Mouse (Mus musculus): ENCODE measurements at regions not wholly inside any gene's neighbourhood (a gene's known extent, or its start where the extent isn't known, plus 50 kb on each side); places are given as distances from the start of the nearest gene placed in this dataset.

GRCm38 (mm10) chr2:129914261-129914660, 97.9 kb upstream of the Tgm3 start:
- no peak overlapping the region for H3K4me3 ChIP-seq (replicated peaks; ENCODE audit: low read depth, low read length)
- H3K27ac ChIP-seq = no peak overlapping the region
- 80% methylated on average over 8 of the region's 8 CpGs for WGBS
- no peaks in the 10 kb centered on the region for H3K4me1 ChIP-seq (replicated peaks; ENCODE audit: insufficient read depth, low read length)
- H3K9me3 ChIP-seq (replicated peaks; ENCODE audit: low read length) = no peaks in the 10 kb centered on the region
- no peak overlapping the region for H3K4me2 ChIP-seq (ENCODE audit: low read length)
- DNase-seq (ENCODE audit: low spot score) (no peak), ATAC-seq (replicated peaks; ENCODE audit: low FRiP score, low read depth) (no peak)
- H3K9ac ChIP-seq (ENCODE audit: low read depth, low read length) = no peak overlapping the region
- no peak for TF ChIP-seq CTCF (IDR thresholded peaks at IDR 0.05; ENCODE audit: low read depth)
- H3K36me3 ChIP-seq (ENCODE audit: insufficient read depth, low read length) = no peaks in the 10 kb centered on the region
- H3K27me3 ChIP-seq (ENCODE audit: insufficient read depth, low read length) = no peaks in the 10 kb centered on the region

GRCm38 (mm10) chr2:129916411-129916810, 95.7 kb upstream of the Tgm3 start:
- no peak overlapping the region for H3K4me3 ChIP-seq (replicated peaks; ENCODE audit: low read depth, low read length)
- H3K36me3 ChIP-seq (ENCODE audit: insufficient read depth, low read length) = no peaks in the 10 kb centered on the region
- H3K27me3 ChIP-seq (ENCODE audit: insufficient read depth, low read length) = no peaks in the 10 kb centered on the region
- no peak for DNase-seq (ENCODE audit: low spot score)
- no peak overlapping the region for H3K9ac ChIP-seq (ENCODE audit: low read depth, low read length)
- 94% methylated on average over 7 of the region's 7 CpGs for WGBS
- H3K27ac ChIP-seq = no peak overlapping the region
- no peaks in the 10 kb centered on the region for H3K4me1 ChIP-seq (replicated peaks; ENCODE audit: insufficient read depth, low read length)
- no peaks in the 10 kb centered on the region for H3K9me3 ChIP-seq (replicated peaks; ENCODE audit: low read length)
- no peak overlapping the region for H3K4me2 ChIP-seq (ENCODE audit: low read length)
- no peak for TF ChIP-seq CTCF (IDR thresholded peaks at IDR 0.05; ENCODE audit: low read depth)
- no peak for ATAC-seq (replicated peaks; ENCODE audit: low FRiP score, low read depth)

GRCm38 (mm10) chr2:129918141-129918790, 93.9 kb upstream of the Tgm3 start:
- no peaks in the 10 kb centered on the region for H3K9me3 ChIP-seq (replicated peaks; ENCODE audit: low read length)
- WGBS = 71% methylated on average over 9 of the region's 9 CpGs
- no peaks in the 10 kb centered on the region for H3K36me3 ChIP-seq (ENCODE audit: insufficient read depth, low read length)
- no peak overlapping the region for H3K9ac ChIP-seq (ENCODE audit: low read depth, low read length)
- no peak for ATAC-seq (replicated peaks; ENCODE audit: low FRiP score, low read depth)
- TF ChIP-seq CTCF (IDR thresholded peaks at IDR 0.05; ENCODE audit: low read depth) = no peak
- no peaks in the 10 kb centered on the region for H3K4me1 ChIP-seq (replicated peaks; ENCODE audit: insufficient read depth, low read length)
- no peaks in the 10 kb centered on the region for H3K27me3 ChIP-seq (ENCODE audit: insufficient read depth, low read length)
- H3K4me2 ChIP-seq (ENCODE audit: low read length) = no peak overlapping the region
- no peak overlapping the region for H3K27ac ChIP-seq
- DNase-seq (ENCODE audit: low spot score) = no peak
- no peak overlapping the region for H3K4me3 ChIP-seq (replicated peaks; ENCODE audit: low read depth, low read length)

GRCm38 (mm10) chr2:129919551-129919950, 92.6 kb upstream of the Tgm3 start:
- 88% methylated on average over 4 of the region's 4 CpGs for WGBS
- Histone ChIP-seq H3K36me3 (ENCODE audit: insufficient read depth, low read length) (no peaks in the 10 kb centered on the region), H3K9me3 (replicated peaks; ENCODE audit: low read length) (no peaks in the 10 kb centered on the region), H3K4me3 (replicated peaks; ENCODE audit: low read depth, low read length) (no peak overlapping the region), H3K27me3 (ENCODE audit: insufficient read depth, low read length) (no peaks in the 10 kb centered on the region), H3K4me2 (ENCODE audit: low read length) (no peak overlapping the region), H3K9ac (ENCODE audit: low read depth, low read length) (no peak overlapping the region), H3K4me1 (replicated peaks; ENCODE audit: insufficient read depth, low read length) (no peaks in the 10 kb centered on the region), H3K27ac (no peak overlapping the region)
- ATAC-seq (replicated peaks; ENCODE audit: low FRiP score, low read depth) = no peak
- DNase-seq (ENCODE audit: low spot score) = no peak
- TF ChIP-seq CTCF (IDR thresholded peaks at IDR 0.05; ENCODE audit: low read depth) = no peak

- WGBS = 51% methylated on average over 2 of the region's 2 CpGs
- TF ChIP-seq CTCF (IDR thresholded peaks at IDR 0.05; ENCODE audit: low read depth) = no peak
- H3K9me3 ChIP-seq (replicated peaks; ENCODE audit: low read length) = no peaks in the 10 kb centered on the region
These were observed 84.9 kb upstream of the Tgm3 start for GRCm38 (mm10) chr2:129927218-129927617.

GRCm38 (mm10) chr2:129933578-129933977, 78.6 kb upstream of the Tgm3 start:
- ATAC-seq (replicated peaks; ENCODE audit: low FRiP score, low read depth) (no peak), DNase-seq (ENCODE audit: low spot score) (no peak)
- Histone ChIP-seq H3K27ac (no peak overlapping the region), H3K27me3 (ENCODE audit: insufficient read depth, low read length) (no peaks in the 10 kb centered on the region), H3K36me3 (ENCODE audit: insufficient read depth, low read length) (no peaks in the 10 kb centered on the region), H3K9me3 (replicated peaks; ENCODE audit: low read length) (no peaks in the 10 kb centered on the region), H3K4me3 (replicated peaks; ENCODE audit: low read depth, low read length) (no peak overlapping the region), H3K4me2 (ENCODE audit: low read length) (no peak overlapping the region), H3K9ac (ENCODE audit: low read depth, low read length) (no peak overlapping the region), H3K4me1 (replicated peaks; ENCODE audit: insufficient read depth, low read length) (no peaks in the 10 kb centered on the region)
- 82% methylated on average over 1 of the region's 1 CpGs for WGBS
- no peak for TF ChIP-seq CTCF (IDR thresholded peaks at IDR 0.05; ENCODE audit: low read depth)

More at GRCm38 (mm10) chr2:129927218-129927617, 84.9 kb upstream of the Tgm3 start:
- H3K27me3 ChIP-seq (ENCODE audit: insufficient read depth, low read length) = no peaks in the 10 kb centered on the region
- H3K9ac ChIP-seq (ENCODE audit: low read depth, low read length) = no peak overlapping the region
- ATAC-seq (replicated peaks; ENCODE audit: low FRiP score, low read depth) = no peak
- no peak overlapping the region for H3K27ac ChIP-seq
- H3K4me1 ChIP-seq (replicated peaks; ENCODE audit: insufficient read depth, low read length) = no peaks in the 10 kb centered on the region
- DNase-seq (ENCODE audit: low spot score) = no peak
- H3K4me2 ChIP-seq (ENCODE audit: low read length) = no peak overlapping the region
- H3K36me3 ChIP-seq (ENCODE audit: insufficient read depth, low read length) = no peaks in the 10 kb centered on the region
- no peak overlapping the region for H3K4me3 ChIP-seq (replicated peaks; ENCODE audit: low read depth, low read length)

- Histone ChIP-seq H3K4me1 (replicated peaks; ENCODE audit: insufficient read depth, low read length) (no peaks in the 10 kb centered on the region), H3K9me3 (replicated peaks; ENCODE audit: low read length) (no peaks in the 10 kb centered on the region), H3K36me3 (ENCODE audit: insufficient read depth, low read length) (no peaks in the 10 kb centered on the region), H3K4me2 (ENCODE audit: low read length) (no peak overlapping the region), H3K27ac (no peak overlapping the region), H3K4me3 (replicated peaks; ENCODE audit: low read depth, low read length) (no peak overlapping the region), H3K27me3 (ENCODE audit: insufficient read depth, low read length) (no peaks in the 10 kb centered on the region), H3K9ac (ENCODE audit: low read depth, low read length) (no peak overlapping the region)
- 87% methylated on average over 4 of the region's 4 CpGs for WGBS
- ATAC-seq (replicated peaks; ENCODE audit: low FRiP score, low read depth) (no peak), DNase-seq (ENCODE audit: low spot score) (no peak)
- no peak for TF ChIP-seq CTCF (IDR thresholded peaks at IDR 0.05; ENCODE audit: low read depth)
These were observed 69.3 kb upstream of the Tgm3 start for GRCm38 (mm10) chr2:129942824-129943223.
